Mouse (Mus musculus) limb, embryonic 14.5 days (tissue): Measurements from ENCODE around the gene Lpp. TPM values are rescaled to one million over a fixed set of nuclear protein-coding genes. Genes with fewer than 3 reads are reported as not detected.

Experiments used
- ATAC-seq: fragments of 200-750 bp; cut with Nextera tagmentation; 2 replicates; pipeline ENCODE4 v1.8.0; 2017; ENCODE audit warnings: low read depth, moderate number of reproducible peaks, moderate TSS enrichment; ENCODE audit not compliant: low FRiP score
- DNase-seq: peaks from one replicate; pipeline ENCODE4 v3.0.0-alpha.2; 2015; ENCODE audit warnings: low spot score
- H3K27ac ChIP-seq: fragments of 300-500 bp; sonication (generic); replicated peaks from 2 replicates; pipeline ENCODE4 v1.5.1; 2014; ENCODE audit warnings: low read depth, mild to moderate bottlenecking, low read length, moderate library complexity, mixed read lengths
- H3K27me3 ChIP-seq: fragments of 300-500 bp; sonication (generic); 2 replicates; pipeline ENCODE4 v1.6.1; 2014; ENCODE audit warnings: low read length, mixed read lengths; ENCODE audit not compliant: control insufficient read depth, insufficient read depth
- H3K36me3 ChIP-seq: fragments of 300-500 bp; sonication (generic); 2 replicates; pipeline ENCODE4 v1.6.1; 2014; ENCODE audit warnings: mild to moderate bottlenecking, low read length, moderate library complexity, mixed read lengths; ENCODE audit not compliant: control insufficient read depth, insufficient read depth
- H3K4me1 ChIP-seq: fragments of 300-500 bp; sonication (generic); 2 replicates; pipeline ENCODE4 v1.6.1; 2014; ENCODE audit warnings: antibody characterized with exemption, low read length, mixed read lengths; ENCODE audit not compliant: control insufficient read depth, insufficient read depth
- H3K4me2 ChIP-seq: fragments of 300-500 bp; sonication (generic); replicated peaks from 2 replicates; pipeline ENCODE4 v1.6.1; 2014; ENCODE audit warnings: low read depth, mild to moderate bottlenecking, low read length, moderate library complexity; ENCODE audit not compliant: severe bottlenecking
- H3K4me3 ChIP-seq: fragments of 300-500 bp; sonication (generic); replicated peaks from 2 replicates; pipeline ENCODE4 v1.5.1; 2014; ENCODE audit warnings: low read length
- H3K9ac ChIP-seq: fragments of 300-500 bp; sonication (generic); 2 replicates; pipeline ENCODE4 v1.6.1; 2014; ENCODE audit warnings: mild to moderate bottlenecking, low read depth, low read length, moderate library complexity; ENCODE audit not compliant: severe bottlenecking
- H3K9me3 ChIP-seq: fragments of 300-500 bp; sonication (generic); 2 replicates; pipeline ENCODE4 v1.6.1; 2016; ENCODE audit warnings: low read length; ENCODE audit not compliant: control insufficient read depth
- POLR2A ChIP-seq: fragments of 200-500 bp; IDR thresholded peaks from 2 replicates; pipeline ENCODE4 v1.8.0; 2012; ENCODE audit warnings: inconsistent platforms, mild to moderate bottlenecking, moderate library complexity, borderline replicate concordance; ENCODE audit not compliant: insufficient read depth, insufficient read length; ENCODE audit errors: extremely low read depth
- WGBS: fragments of 180-500 bp; shearing (Covaris S2); extraction: QIAGEN DNeasy Blood & Tissue Kit; methylation state at CpG from one replicate; pipeline ENCODE4 v1.1.7; 2014; 5-methylcytosine and 5-hydroxymethylcytosine counted together
- polyA plus RNA-seq, 2 experiments: library from polyadenylated mRNA; depleted of rRNA in 1 of 2; stranded (reverse) in 1 of 2; unstranded in 1 of 2; fragments of >200 nt; fragmentation: Nextera tagmentation in 1 of 2; extraction: Ambion mirVana in 1 of 2; gene quantifications; 2 replicates each; pipeline versions ENCODE4 v1.2.1 to v1.2.3; 2012 to 2014

Lpp gene
- polyA plus RNA-seq, 2 experiments: 15.1 to 46.7 TPM

DNA sequence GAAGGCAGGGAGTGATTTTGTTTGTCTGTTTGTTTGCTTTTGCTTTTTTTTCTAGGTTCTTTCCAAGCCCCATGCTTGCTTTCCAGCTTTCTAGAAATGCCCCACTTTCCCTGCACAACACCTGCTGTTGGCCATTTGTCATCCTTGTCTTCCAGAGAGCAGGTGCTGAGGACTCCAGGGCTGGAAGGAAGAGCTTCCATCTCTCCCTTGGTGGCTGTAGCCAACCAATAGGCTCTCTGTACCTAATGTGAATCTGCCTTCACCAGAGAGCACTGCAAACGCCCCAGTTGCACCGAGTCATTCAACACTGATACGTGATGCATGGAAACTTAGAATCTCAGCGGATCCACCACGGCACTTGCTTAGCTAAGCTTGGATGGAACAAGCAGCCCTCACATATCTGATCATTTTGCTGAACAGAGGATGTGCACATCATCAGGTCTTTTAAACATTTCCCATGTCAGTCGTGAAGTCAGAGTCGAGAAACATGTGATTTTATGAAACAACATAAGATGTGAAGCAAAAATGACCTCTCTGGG is 242.1 kb downstream of the Lpp start:
- no peak overlapping the region for H3K27ac ChIP-seq

DNA sequence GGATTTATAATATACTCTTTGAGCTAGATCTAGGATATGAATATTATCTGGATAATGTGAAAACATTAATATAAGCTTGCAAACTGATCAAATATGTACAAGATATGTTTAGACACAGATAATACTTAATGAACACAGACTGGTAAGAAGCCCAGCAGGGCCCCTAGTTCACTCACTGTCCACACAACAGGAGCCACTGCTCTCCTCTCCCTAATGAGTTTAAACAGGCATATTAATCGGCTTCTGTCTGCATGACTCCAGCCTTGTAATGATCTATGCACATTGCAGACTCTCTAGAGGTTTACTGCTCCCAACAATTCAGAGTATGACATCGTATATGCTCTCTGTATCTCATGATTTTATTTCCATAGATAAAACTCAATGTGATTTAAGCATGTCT is 243.6 kb downstream of the Lpp start:
- no peak overlapping the region for H3K27ac ChIP-seq
- 62% methylated on average over 2 of the region's 2 CpGs for WGBS
- no peaks in the 10 kb centered on the region for H3K4me1 ChIP-seq
- H3K4me2 ChIP-seq: no peak overlapping the region
- no peaks in the 10 kb centered on the region for H3K27me3 ChIP-seq
- ATAC-seq (no peak), DNase-seq (no peak)
- no peaks in the 10 kb centered on the region for H3K9me3 ChIP-seq
- H3K4me3 ChIP-seq: no peak overlapping the region
- TF ChIP-seq POLR2A: no peak
- H3K36me3 ChIP-seq: no peaks in the 10 kb centered on the region
- H3K9ac ChIP-seq: no peak overlapping the region

More for the DNA sequence above, 242.1 kb downstream of the Lpp start:
- TF ChIP-seq POLR2A: no peak
- H3K9me3 ChIP-seq: no peaks in the 10 kb centered on the region
- no peak overlapping the region for H3K4me2 ChIP-seq
- H3K36me3 ChIP-seq: no peaks in the 10 kb centered on the region
- 89% methylated on average over 7 of the region's 7 CpGs for WGBS
- ATAC-seq (no peak), DNase-seq (no peak)
- no peak overlapping the region for H3K9ac ChIP-seq
- H3K4me1 ChIP-seq: no peaks in the 10 kb centered on the region
- no peaks in the 10 kb centered on the region for H3K27me3 ChIP-seq
- no peak overlapping the region for H3K4me3 ChIP-seq

DNA sequence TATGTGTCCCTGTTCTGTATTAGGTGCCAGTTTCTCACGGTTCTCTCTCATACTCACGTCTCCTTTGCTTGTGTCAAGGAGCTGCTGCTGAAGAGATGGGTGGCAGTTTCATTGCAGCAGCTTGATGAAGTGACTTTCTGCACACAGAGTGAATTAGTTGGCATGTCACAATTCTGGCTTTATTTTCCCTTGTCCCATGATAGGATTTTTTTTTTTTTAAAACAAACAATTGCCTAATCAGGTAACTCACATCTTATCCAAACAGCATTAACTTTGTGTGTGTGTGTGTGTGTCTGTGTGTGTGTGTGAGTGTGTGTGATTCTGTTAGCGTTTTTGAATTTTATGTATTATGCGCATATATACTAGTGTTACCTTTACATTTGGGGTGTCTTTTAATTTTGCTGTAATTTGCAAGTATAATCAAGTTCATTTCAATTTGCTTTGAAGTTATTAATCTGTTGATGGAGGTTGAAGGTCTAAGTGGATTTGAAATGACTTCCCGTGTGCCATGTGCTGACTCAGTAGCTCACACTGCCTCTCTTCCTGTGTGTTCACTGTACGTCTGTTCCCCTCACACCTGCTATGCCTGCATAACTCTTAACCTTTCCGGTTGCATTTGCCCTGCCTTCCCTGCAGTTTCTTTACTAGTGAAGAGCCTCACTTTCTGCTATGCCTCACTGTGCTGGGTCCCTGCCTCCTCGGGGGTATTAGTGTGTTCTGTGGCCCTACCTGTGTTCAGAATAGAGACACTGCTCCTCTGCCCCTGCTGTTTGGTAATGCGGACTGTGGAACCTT is 247.9 kb downstream of the Lpp start:
- Histone ChIP-seq H3K36me3 (no peaks in the 10 kb centered on the region), H3K9me3 (no peaks in the 10 kb centered on the region), H3K27ac (no peak overlapping the region), H3K4me1 (0 out of 2 replicates have a peak, but pooled peaks cover 2% of the 10 kb centered on the region), H3K4me2 (no peak overlapping the region), H3K9ac (no peak overlapping the region), H3K4me3 (no peak overlapping the region), H3K27me3 (no peaks in the 10 kb centered on the region)
- ATAC-seq (no peak), DNase-seq (no peak)
- TF ChIP-seq POLR2A: no peak
- 85% methylated on average over 9 of the region's 9 CpGs for WGBS

DNA sequence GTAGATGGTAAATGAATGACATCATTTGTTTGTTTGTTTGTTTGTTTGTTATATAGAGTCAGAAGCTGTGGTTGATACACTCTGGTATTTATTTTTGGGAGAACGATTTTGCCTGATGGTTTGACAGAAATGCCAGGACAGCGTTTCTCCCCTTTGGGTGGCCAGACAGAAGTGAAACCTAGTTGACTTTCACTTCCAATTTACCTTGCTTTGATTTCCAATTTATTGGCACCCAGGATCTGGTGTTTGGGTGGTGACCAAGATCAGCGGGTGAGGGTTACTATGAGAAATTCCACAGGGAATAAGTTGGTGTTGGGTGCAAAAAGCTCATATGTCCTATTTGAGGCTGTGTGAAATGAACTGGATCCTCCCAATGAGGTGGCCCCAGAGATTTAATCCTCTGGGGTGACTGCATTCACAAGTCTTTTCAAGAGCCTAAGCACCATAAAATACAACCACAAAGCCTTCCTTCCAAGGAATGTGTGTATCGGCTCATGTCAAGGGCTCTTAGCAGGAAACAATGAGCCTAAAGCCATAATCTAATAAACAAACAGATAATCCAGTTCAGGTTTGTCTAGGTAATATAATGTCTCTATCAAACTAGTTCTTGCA is 249.8 kb downstream of the Lpp start:
- DNase-seq (no peak), ATAC-seq (no peak)
- Histone ChIP-seq H3K27me3 (no peaks in the 10 kb centered on the region), H3K9me3 (no peaks in the 10 kb centered on the region), H3K4me1 (0 out of 2 replicates have a peak, but pooled peaks cover 2% of the 10 kb centered on the region), H3K9ac (no peak overlapping the region), H3K4me2 (no peak overlapping the region), H3K36me3 (no peaks in the 10 kb centered on the region), H3K27ac (no peak overlapping the region), H3K4me3 (no peak overlapping the region)
- 80% methylated on average over 4 of the region's 4 CpGs for WGBS
- TF ChIP-seq POLR2A: no peak

DNA sequence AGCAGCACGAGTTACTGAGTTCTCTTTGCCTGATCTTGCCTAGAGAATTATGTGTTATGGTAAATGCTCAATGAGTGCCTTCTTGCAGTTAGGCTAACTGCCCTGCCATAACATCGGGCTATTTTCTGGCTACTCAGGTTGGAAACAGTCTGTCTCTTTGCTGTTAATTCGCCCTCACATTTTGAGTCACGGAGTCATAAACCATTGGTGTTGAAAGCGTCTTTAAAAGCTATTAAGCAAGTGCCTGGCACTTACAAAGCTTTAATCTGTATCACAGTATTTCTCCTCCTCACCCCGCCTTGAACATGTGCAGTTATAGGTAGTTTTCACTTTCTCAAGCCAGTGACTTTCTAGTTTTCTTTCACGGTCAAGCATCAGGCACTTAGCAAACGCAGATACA is 250.8 kb downstream of the Lpp start:
- ATAC-seq: no peak
- H3K4me3 ChIP-seq: no peak overlapping the region
- no peak for DNase-seq
- H3K9ac ChIP-seq: no peak overlapping the region
- no peaks in the 10 kb centered on the region for H3K27me3 ChIP-seq
- H3K27ac ChIP-seq: no peak overlapping the region
- 47% methylated on average over 8 of the region's 8 CpGs for WGBS
- no peaks in the 10 kb centered on the region for H3K36me3 ChIP-seq
- no peak overlapping the region for H3K4me2 ChIP-seq
- TF ChIP-seq POLR2A: no peak
- H3K4me1 ChIP-seq: 0 out of 2 replicates have a peak, but pooled peaks cover 2% of the 10 kb centered on the region
- no peaks in the 10 kb centered on the region for H3K9me3 ChIP-seq
